Mouse (Mus musculus) right cerebral cortex, postnatal 4 days (tissue): ENCODE results near the gene Slco1c1.
"Not testable (repeated sequence)": the region's sequence is repeated elsewhere in the genome, so short reads cannot be mapped to it uniquely, and the experiment has no call there.

Experiments
- DNase-seq: peaks from one replicate; pipeline ENCODE4 v3.0.0-alpha.2; 2022

Slco1c1 gene

DNA sequence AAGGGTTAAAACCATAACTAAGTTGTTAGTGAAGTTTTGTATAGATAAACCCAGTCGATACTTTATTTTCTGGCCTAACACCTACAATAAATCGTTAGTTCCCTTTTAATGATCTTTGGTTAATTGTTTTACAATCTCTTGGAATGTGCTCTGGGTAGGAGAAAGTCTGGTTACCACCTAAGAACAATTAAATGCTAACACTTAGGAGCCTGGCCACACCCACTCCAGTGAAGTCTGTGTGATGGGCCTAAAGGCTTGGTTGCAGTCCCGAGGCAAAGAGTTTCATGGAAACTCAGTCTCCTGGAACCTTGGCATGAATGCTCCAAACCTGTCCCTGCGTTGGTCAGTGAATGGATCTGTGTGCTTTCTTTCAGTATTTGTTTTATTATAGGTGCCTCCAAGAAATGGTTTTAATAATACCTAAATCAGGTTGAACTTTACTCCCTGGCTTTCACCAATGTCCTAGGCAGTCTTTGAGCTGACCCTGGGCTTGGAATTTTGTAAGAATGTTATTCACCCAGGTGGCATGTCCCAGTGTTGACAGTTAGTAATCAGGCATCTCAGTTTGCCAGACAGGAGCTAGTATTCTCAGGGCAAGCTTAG, 66.5 kb downstream of the Slco1c1 start:
- not testable (repeated sequence) for DNase-seq

DNA sequence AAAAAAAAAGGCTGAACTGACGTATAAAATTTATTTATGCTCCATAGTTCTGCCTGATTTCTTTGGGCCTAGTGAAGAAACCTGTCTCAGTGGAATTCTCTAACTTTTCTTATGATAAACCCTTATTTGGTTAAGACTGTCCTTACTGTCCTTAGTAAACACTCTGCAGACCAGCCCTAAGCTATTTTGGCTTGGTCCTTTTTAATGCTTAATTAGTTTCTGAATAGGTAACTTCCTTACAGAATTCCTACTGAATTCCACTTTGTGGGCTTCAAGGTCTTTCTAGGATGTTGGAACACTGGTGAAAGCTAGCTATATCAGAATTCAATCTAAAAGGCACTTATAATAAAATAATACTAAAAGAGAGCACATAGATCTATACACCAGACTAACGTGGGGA, 71.9 kb downstream of the Slco1c1 start:
- no peak for DNase-seq

DNA sequence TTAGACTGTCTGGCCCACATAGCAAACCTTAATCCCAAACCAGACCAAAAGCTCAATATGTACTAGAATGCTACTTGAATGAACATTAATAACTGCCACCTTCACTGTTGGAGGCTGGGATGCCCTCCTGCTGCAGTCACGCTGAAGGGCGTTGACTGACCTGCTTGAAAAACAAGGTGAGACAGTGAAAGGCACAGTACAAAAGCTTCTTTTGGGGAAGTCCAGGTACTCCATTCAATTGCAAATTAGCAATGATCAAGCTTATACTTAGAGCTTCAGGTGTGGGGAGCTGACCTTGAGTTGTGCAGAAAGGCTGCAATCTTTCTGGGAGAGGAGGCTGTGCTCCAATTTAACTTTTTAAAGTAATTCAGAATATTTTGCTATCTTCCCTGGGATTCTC, 72.9 kb downstream of the Slco1c1 start:
- no peak for DNase-seq

DNA sequence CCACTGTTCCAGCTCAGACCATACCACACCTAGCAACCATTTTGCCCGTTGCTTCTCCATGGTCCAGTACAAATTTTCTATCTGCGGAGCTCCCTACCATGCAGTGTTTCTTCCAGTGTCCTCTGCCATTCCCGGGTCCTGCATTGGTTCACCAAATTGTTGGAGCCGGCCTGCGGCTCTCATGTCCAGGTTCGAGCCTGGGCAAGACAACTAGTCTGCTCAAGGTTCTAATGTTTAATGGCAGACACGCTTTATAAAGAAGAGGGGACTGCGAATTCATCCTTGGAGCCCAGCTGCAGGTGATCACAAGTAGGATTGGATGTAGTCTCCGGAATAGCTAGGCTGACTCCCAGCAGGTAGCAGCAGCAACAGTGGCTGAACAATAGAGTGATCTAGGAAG, 76.8 kb downstream of the Slco1c1 start:
- no peak for DNase-seq

DNA sequence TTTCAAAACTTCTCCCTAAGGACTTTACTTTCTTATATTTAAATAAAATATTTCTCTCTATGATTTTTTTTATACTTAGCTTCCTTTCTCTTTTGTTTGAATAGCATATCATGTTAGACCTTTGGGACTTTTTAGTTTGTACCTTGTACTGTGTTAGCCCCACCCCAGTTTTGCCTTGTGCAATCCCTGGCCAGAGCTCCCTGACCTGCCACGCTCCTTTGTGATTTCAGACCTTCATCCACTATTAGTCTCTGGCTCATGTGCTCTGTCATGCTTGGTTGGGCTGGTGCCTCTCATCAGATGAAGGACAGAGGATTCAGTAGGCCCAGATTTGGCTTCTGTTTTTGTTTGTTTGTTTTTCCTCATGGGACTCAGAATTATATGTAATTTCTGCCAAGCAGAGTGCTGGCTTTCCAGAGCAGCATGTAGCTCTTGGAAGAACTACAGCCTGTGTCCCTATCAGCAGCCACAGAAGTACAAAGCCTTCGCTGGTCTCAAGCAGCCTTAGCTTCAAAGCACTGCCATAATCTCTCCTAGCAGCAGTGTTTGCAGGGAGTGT, 86.6 kb downstream of the Slco1c1 start:
- no peak for DNase-seq

DNA sequence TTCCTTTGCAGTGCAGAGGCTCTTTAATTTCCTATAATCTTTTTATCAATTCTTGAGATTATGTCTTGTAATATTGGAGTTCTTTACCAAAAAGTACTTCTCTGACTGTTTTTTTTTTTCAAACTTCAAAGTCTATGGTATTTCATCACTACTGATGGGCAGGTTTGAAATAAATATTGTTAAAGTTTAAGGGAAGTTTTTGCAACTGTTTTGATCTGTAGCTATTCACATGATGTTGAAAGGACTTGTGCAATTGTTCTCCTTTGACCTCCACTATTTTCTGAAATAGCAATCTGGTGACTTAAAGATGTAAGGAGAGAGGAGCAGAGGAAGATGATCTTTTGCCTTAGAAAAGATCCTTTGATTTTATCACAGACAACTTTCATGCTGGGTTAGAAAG, 89.8 kb downstream of the Slco1c1 start:
- no peak for DNase-seq

DNA sequence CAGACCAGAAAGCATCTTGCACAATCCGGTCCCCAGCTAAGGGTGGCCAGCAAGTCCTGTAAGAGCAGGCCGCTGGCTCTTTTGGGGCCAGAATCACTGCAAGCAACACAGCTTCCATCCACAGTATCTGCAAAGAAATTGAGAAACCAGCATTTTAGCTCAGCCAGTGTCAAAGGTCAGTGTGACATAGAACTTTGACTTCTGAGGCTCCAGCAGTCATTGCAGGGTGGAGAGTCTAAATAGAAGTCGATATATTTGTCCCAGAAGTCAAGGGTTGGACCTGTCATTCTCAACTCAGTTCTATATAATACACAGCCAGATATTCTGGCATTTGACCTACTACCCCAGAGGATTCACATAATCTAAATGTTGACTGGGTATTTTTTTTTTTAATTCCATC, 91.2 kb downstream of the Slco1c1 start:
- DNase-seq: no peak
